In the genomic region with DNA sequence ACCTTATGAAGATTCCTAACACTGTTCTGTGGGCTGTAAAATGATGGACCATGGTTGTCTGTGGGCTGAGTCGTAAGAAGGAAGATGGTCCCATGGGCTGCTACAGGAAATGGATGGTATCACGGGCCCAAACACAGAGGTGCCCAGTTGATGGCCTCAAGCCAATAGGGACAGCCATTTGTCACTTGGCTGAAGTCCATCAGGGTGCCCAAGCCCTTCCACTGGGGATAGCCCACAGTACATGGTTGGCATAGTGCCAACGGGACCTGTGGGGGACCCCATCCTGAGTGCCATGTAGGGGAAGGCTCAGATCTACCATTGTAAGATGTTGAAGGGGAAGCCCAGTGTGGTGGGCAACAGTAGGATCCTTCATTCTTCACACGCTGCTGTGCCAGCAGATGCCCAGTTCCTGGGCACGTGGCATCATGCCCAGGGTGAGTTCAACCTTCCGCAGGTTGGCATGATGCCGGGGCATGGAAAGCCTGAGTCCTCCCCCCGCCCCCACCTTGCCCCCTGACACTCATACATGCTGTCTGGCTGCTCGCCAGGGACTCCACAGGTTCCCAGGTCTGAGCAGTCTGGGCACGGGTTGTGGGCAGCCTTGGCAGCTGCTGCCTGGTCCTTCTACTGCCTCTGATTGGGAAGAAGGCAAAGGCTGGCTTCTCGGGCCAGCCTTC, we compare ENCODE assay signal across 8 mouse cellular contexts.
DNase-seq lines count a peak whose midpoint lies in the region; ATAC-seq lines count a peak whose summit lies in the region.

No protein-coding gene starts in this region.

- no peak overlapping the region for H3K27ac ChIP-seq in liver, embryonic 12.5 days

- no peaks in the 10 kb centered on the region for H3K9me3 ChIP-seq in liver, embryonic 12.5 days (replicated peaks)

- 65% methylated on average over 11 of the region's 11 CpGs for WGBS in liver, embryonic 12.5 days (ENCODE audit: insufficient replicate concordance)

- H3K4me1 ChIP-seq in liver, embryonic 12.5 days, result no peaks in the 10 kb centered on the region

- ATAC-seq in liver, embryonic 12.5 days, result no peak

- peak; percentile 41 to 49 for DNase-seq in layer of hippocampus, postnatal 10 days (ENCODE audit: low spot score in 2 of 2)
- no peak for DNase-seq in layer of hippocampus, adult 9-11 months
- DNase-seq in brain, adult 2 months (ENCODE audit: low read depth, low spot score), result peak; percentile 32
- peak; percentile 64 to 67 for DNase-seq in heart, postnatal 36 days
- peak; percentile 57 for DNase-seq in lung, postnatal 10 days
- DNase-seq in spleen, adult 18-20 months, result no peak
- no peak for DNase-seq in layer of hippocampus, adult 9-10 months (ENCODE audit: low spot score)

- intact Hi-C loops in heart, postnatal 36 days (cut with DNase I), result loop anchor here (10.0 kb wide), 1 partner anchor 53 kb away; no protein-coding TSS in a partner anchor

- no peak overlapping the region for H3K4me3 ChIP-seq in liver, embryonic 12.5 days

- H3K4me2 ChIP-seq in liver, embryonic 12.5 days, result no peak overlapping the region

- peaks cover 54% of the 10 kb centered on the region for H3K27me3 ChIP-seq in liver, embryonic 12.5 days (replicated peaks)

- no peak overlapping the region for H3K9ac ChIP-seq in liver, embryonic 12.5 days

- no peaks in the 10 kb centered on the region for H3K36me3 ChIP-seq in liver, embryonic 12.5 days

Comparison
In these comparisons a context has a peak if more than half of its experiments do, and no peak if none do; other contexts are left out.
1. DNase-seq: peak in layer of hippocampus, postnatal 10 days (2 of 2), brain, adult 2 months (single experiment), heart, postnatal 36 days (2 of 2) and lung, postnatal 10 days (single experiment); none in layer of hippocampus, adult 9-11 months (single experiment), spleen, adult 18-20 months (0 of 2) and layer of hippocampus, adult 9-10 months (single experiment).